Mouse (Mus musculus): ENCODE measurements around the gene Gm13084. TPM values are rescaled to one million over a fixed set of nuclear protein-coding genes. Genes with fewer than 3 reads are reported as not detected.
"Not testable (repeated sequence)": the region's sequence is repeated elsewhere in the genome, so short reads cannot be mapped to it uniquely, and the experiment has no call there.

Gene Gm13084
- total RNA-seq (2022): not detected

DNA sequence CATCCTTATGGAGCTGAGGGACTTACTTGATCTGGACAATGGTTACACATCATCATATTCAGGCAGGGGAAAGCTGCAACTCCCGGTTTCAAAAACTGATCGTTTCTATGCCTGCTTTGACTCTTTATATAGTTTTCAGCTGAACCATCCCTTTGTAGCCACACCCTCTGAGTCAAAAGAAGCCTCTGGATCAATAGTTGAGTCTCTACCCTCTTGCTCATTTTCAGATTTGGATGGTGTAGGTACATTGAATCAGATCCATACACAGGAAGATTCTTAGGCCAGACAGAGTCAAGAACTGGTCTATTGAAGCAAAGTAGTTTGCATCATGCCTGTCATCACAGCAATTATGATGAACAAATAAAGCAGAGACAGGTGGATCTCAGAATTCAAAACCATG, at the start of gene Gm13084:
Gene Gm13084, minus strand, starts transcription at position 101 of the 400 bp plus-strand sequence.
- no peak for DNase-seq (ENCODE audit: low spot score)

- DNase-seq (ENCODE audit: low spot score): not testable (repeated sequence)
Measured at GRCm38 (mm10) chr4:143846197-143846596, 30.3 kb upstream of the Gm13084 start, which contains the start of gene Gm13103. Gm13103 (plus strand) TSS chr4:143846497.

DNA sequence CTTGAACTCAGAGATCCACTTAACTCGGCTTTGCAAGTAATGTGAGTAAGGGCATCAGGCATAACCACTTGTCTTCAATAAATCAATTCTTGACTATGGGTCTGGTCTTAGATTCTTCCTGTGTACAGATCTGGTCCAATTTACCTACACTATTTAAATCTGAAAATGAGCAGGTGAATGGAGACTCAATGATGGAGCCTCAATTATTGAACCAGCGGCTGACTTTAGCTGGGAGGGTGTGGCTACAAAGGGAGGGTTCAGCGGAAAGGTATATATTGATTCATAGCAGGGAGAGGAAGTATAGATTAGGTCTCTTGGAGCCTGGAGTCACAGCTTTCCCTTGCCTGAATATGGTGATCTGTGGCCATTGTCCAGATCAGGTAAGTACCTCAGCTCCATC, 26.8 kb downstream of the Gm13084 start, which contains the start of gene Gm13023:
Gene Gm13023, plus strand, starts transcription at position 301 of the 400 bp plus-strand sequence.
- not testable (repeated sequence) for DNase-seq (ENCODE audit: low spot score)

Other genes with a start within 250 kb of the Gm13084 start
- not detected for gene Gm13083, start 201.1 kb downstream of the Gm13084 start, total RNA-seq (2022)
- not detected for gene Gm13088, start 158.8 kb downstream of the Gm13084 start, total RNA-seq (2022)
- not detected for gene Gm13089, start 113.4 kb downstream of the Gm13084 start, total RNA-seq (2022)
- gene Gm13078, start 96.6 kb downstream of the Gm13084 start, total RNA-seq (2022): not detected
- gene Gm13023, start 26.7 kb downstream of the Gm13084 start, total RNA-seq (2022): not detected
- not detected for gene Gm13103, start 30.4 kb upstream of the Gm13084 start, total RNA-seq (2022)
- not detected for gene Pramef6, start 84.3 kb upstream of the Gm13084 start, total RNA-seq (2022)
- gene Pramef25, start 134.9 kb upstream of the Gm13084 start, total RNA-seq (2022): not detected
- not detected for gene Gm13101, start 150.9 kb upstream of the Gm13084 start, total RNA-seq (2022)
- not detected for gene Pramef17, start 178.3 kb upstream of the Gm13084 start, total RNA-seq (2022)
- gene Pramel4, start 243.0 kb upstream of the Gm13084 start, total RNA-seq (2022): not detected